Mouse (Mus musculus): ENCODE data around the gene Nxf1. TPM values are rescaled to one million over a fixed set of nuclear protein-coding genes. Genes with fewer than 3 reads are reported as not detected.

Gene Nxf1
- total RNA-seq (2023): 100 to 1,000 TPM; 459 to 471 TPM

GRCm38 (mm10) chr19:8756635-8757387 is at the start of gene Nxf1:
Gene Nxf1, plus strand, starts transcription at chr19:8757073.

GRCm38 (mm10) chr19:8722907-8723573 is 33.8 kb upstream of the Nxf1 start, which contains the start of gene Slc3a2:
Gene Slc3a2, minus strand, starts transcription at chr19:8723369.

GRCm38 (mm10) chr19:8735389-8736159 is 21.3 kb upstream of the Nxf1 start, which contains the start of gene Wdr74:
Gene Wdr74, plus strand, starts transcription at chr19:8735827.

GRCm38 (mm10) chr19:8740603-8741002 is 16.3 kb upstream of the Nxf1 start, which contains the start of gene 1700092M07Rik:
Gene 1700092M07Rik, plus strand, starts transcription at chr19:8740718.

GRCm38 (mm10) chr19:8741243-8741869 is 15.5 kb upstream of the Nxf1 start, which contains the start of gene Stx5a:
Gene Stx5a, plus strand, starts transcription at chr19:8741413.

GRCm38 (mm10) chr19:8770567-8771270 is 13.8 kb downstream of the Nxf1 start, which contains the start of gene Tmem223:
Gene Tmem223, plus strand, starts transcription at chr19:8770996.

GRCm38 (mm10) chr19:8774086-8774835 is 17.4 kb downstream of the Nxf1 start, which contains the start of gene Tmem179b:
Gene Tmem179b, minus strand, starts transcription at chr19:8774467.

GRCm38 (mm10) chr19:8786008-8786781 is 29.3 kb downstream of the Nxf1 start, which contains the start of gene Taf6l:
Gene Taf6l, minus strand, starts transcription at chr19:8786417.

GRCm38 (mm10) chr19:8798264-8798946 is 41.5 kb downstream of the Nxf1 start, which contains the start of gene Polr2g:
Gene Polr2g, minus strand, starts transcription at chr19:8798577.

GRCm38 (mm10) chr19:8802130-8802821 is 45.4 kb downstream of the Nxf1 start, which contains the start of gene Zbtb3:
Gene Zbtb3, plus strand, starts transcription at chr19:8802555.

GRCm38 (mm10) chr19:8818801-8819595 is 62.1 kb downstream of the Nxf1 start, which contains the start of gene Ttc9c:
Gene Ttc9c, minus strand, starts transcription at chr19:8819333.

GRCm38 (mm10) chr19:8819596-8820423 is 62.9 kb downstream of the Nxf1 start, which contains the start of gene Hnrnpul2:
Gene Hnrnpul2, plus strand, starts transcription at chr19:8820010.

